Mouse (Mus musculus): ENCODE measurements around the gene Olfr49. TPM values are rescaled to one million over a fixed set of nuclear protein-coding genes. Genes with fewer than 3 reads are reported as not detected.

Gene Olfr49
- under 1 TPM in 1 of 3 experiments, not detected in 2; 0.09 TPM for polyA plus RNA-seq (2017; shearing (Covaris generic))

GRCm38 (mm10) chr14:54284839-54285238 lies at the start of gene Olfr49:
Gene Olfr49, minus strand, starts transcription at chr14:54284939.
- ATAC-seq: no peak

DNA sequence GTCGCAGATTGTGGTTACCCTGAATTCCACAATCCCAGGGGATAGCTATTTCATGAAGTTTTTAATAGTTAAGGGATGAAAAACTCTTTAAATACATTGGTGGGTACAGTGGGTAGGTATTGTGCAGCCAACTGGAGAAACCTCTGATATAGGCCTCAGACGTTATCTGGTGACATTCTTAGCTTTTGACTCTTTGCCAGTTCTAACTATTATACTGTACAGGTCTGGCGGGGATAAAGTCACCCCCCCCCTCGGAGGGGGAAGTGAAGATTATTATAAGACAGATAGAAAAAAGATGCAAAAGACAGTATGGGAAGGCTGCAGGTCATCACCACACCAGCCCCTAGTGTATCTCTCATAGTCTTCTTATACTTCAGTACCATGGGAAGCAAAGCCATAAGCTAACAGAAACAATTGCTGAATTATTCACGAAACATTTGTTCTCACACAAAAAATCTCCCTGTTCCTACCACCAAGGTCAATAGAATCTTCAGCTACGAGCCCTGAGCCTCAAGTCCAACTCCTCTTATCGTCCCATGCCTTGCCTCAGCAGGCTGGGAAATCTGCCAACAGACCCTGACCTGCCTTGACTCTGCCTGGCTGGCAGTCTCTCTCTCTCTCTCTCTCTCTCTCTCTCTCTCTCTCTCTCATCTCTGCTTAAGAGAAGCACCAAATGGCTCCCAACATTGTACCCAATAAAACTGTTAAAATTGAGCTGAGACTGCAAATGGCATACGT lies 48.9 kb upstream of the Olfr49 start:
- ATAC-seq: no peak

DNA sequence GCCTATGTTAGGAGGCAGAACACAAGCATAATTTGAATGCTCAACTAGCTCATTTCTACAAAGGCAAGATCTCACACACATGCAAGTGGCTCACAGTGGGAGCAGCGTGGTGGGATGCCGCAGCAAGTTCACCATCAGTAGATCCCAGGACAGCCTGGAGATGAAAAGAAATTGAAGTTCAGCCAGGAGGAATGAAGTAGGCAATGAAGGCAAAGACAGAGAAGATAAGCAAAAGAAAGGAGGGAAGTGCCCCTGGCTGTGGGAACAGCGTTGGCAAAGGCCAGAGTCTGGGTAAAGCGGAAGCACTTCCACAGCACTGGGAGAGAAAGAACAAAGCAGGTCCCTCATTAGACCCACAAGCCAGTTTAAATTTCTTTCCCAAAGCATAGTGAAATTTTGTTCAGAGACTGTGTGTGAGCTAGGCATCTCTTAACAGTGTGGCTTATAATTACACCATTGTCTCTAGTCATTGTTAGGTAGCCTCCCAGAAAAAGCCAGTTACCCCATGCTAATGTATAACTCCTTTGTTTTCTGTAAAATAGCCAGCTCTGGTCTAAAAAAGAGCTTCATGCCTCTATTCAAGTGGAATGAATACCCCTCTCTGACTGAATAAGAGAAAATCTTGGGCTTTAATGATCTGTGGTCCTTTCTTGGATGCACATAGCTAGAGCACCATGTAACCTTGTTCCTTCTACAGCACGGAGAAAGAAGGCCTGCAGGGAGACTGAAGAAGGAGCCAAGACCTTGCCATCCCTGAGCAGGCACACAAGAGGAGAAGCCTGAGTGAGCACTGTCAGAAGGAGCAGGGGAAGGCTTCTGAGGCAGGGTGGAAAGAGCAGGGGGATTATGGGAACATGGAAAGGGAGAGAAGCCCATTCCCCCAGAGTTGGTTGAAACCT lies 47.7 kb upstream of the Olfr49 start:
- ATAC-seq: no peak

GRCm38 (mm10) chr14:54331178-54331577 lies 46.4 kb upstream of the Olfr49 start:
- ATAC-seq: no peak

- no peak for ATAC-seq
Observed at GRCm38 (mm10) chr14:54329201-54329600, 44.5 kb upstream of the Olfr49 start.

GRCm38 (mm10) chr14:54328548-54328947 lies 43.8 kb upstream of the Olfr49 start:
- no peak for ATAC-seq

DNA sequence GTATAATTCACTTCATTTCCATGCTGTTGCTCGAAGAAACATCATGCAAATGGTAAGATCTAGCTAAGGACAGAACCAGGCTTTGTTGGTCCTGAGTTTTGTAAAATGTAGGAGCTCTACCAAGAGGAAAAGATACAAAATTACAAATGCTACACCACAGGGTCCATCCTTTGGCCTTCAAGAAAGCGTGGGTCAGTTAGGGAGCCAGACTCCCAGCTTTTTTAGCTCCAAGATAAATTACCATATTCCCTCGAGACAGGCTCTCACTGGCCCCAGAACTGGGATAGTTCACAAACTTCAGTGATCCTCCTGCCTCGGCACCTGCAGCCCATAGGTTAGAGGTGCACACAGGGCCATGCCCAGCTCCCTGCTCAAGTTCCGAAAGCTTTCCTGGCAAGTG lies 39.7 kb upstream of the Olfr49 start:
- ATAC-seq: no peak

DNA sequence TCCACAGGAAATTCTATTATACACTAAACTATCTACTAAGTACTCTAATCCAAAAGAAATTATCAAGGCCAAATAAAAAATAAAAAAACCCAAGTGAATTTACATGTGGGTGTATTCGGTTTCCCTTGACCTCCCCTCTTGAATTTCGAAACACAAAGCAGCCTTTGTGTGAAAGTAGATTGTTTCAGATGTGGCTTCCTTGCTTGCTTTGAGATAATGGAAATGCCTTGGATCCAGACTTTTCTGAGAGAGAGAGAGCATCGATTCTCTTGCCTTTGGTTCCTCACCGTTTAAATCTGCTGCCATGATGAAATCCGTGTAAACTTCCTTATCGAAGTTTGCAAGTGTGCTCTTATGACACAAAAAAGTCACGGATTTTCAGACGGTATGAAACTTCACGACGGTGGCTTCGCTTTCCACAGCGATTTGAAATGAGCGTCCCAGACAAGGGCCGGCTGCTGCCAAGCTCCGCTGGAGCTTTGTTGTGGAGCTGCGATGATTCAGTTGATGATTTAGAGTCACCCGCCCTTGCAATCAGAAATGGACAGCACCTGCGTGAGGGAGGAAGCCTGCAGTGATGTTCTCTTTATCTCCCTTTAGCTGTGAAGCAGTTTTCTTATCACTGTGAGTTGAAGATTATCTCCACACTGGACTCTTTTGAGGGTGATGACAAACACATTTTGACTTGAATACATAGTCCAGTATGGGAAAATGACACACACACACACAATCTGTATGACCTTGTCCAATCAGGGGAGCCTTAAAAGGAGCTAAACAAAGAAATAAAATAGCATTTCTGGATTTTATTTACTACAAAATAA lies 37.0 kb upstream of the Olfr49 start:
- ATAC-seq: no peak

DNA sequence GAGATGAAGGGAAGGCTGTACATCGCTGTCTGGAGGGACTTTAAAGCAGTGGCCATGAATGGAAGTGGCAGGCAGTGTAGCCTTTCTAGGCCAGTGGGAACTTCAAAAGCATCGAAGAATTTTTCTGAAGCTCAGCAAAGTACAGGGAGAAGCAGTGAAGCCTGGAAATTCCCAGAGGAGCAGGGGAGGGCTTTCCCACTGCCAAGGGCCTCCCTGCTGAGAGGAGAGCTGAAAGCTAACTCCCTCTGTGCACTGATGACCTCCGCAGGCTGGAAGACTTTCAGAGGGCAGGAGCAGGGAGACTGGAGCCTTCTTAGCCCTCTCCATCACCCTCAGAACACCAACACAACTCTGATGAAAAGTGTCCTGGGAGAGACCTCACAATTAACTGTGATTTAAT lies 27.0 kb upstream of the Olfr49 start:
- no peak for ATAC-seq

DNA sequence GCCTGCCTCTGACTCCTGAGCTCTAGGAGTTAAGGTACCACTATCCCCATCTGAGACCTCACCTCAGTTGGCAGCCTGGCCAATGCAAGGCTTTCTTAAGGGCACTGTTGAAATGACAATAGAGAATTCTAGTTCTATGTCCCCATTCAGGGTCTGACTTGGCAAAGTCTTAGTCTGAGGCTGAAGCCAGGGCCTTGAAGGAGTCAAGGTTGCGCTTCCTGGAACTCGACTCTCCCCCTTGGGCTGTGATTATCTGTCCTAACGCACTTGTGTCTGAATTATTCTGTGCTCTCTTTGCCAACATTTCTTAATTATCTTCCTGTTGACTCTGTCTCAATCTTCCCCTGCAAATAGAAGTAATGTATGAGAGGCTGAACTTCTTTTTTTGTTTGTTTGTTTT lies 15.9 kb upstream of the Olfr49 start:
- no peak for ATAC-seq

- no peak for ATAC-seq
Observed at GRCm38 (mm10) chr14:54300136-54300535, 15.4 kb upstream of the Olfr49 start.

GRCm38 (mm10) chr14:54276446-54276845 lies 8.3 kb downstream of the Olfr49 start:
- no peak for ATAC-seq

GRCm38 (mm10) chr14:54272696-54273095 lies 12.0 kb downstream of the Olfr49 start:
- no peak for ATAC-seq

DNA sequence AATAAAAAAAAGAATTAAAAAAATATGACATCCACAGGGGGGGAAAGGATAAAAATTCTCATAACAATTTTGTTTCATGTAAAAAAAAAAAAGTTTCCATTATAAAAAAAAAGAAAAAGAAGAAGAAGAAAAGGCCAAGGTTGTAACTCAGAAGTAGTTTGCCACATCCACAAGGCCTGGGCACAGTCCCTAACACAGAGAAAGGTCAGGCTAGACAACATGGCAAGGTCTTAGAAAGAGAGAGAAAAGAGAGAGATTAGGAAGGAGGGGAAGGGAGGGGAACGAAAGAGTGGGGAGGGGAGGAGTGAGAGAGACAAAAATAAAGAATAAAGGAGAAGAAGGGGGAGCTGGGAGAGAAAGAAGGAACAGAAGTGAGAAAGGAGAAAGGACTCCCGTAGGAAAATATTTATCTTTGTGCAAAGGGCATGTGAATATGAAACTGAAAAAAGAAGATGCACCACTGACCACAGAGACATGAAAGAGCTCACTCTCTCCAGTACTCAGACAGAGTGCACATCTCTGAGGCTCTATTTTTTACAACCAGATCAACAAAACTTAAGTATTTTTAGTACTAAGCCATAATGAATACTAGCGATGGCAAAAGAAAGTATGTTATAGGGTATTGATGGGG lies 12.6 kb downstream of the Olfr49 start:
- no peak for ATAC-seq

GRCm38 (mm10) chr14:54270413-54270812 lies 14.3 kb downstream of the Olfr49 start:
- ATAC-seq: no peak

GRCm38 (mm10) chr14:54269566-54269965 lies 15.2 kb downstream of the Olfr49 start:
- ATAC-seq: no peak

DNA sequence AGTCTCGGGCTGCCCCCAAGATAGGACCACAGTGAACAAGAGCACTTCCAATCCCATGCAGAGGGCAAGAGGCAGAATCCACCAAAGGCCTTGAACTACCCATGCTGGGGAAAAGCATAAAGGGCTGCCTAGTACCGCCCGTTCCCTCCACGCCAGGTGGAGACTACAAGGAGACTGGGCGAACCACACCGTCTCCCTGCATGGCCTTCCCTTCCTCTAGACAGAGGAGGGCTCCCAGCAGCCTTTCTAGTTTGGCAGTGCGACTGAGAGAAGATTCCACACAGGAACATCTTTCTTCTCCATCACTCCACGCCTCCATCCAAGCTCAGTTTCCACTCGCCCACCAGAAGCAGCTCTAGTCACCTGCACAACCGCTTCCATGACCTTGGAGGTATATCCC lies 16.8 kb downstream of the Olfr49 start:
- ATAC-seq: no peak

- no peak for ATAC-seq
Observed at GRCm38 (mm10) chr14:54265951-54266350, 18.8 kb downstream of the Olfr49 start.

GRCm38 (mm10) chr14:54265093-54265492 lies 19.6 kb downstream of the Olfr49 start:
- no peak for ATAC-seq

DNA sequence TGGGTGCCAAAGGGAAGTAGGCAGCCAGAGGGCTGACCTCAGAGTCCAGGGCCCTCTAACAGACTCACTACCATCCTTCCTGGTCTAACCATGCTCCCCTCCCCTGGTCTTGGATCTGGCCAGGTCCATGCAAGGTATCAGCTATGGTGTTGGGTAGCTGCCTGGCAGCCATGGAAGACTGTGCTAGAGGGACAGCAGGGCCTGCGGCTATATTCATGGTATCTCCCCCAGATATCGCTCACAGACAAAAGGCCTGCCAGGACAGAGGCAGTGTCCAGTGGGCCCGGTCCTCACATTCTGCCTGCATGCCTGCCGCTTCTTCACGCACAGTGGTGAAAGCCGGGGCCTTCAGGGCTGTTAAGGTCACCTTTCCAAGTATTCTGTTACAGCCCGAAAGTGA lies 20.5 kb downstream of the Olfr49 start:
- ATAC-seq: no peak

GRCm38 (mm10) chr14:54263099-54263498 lies 21.6 kb downstream of the Olfr49 start:
- ATAC-seq: no peak

DNA sequence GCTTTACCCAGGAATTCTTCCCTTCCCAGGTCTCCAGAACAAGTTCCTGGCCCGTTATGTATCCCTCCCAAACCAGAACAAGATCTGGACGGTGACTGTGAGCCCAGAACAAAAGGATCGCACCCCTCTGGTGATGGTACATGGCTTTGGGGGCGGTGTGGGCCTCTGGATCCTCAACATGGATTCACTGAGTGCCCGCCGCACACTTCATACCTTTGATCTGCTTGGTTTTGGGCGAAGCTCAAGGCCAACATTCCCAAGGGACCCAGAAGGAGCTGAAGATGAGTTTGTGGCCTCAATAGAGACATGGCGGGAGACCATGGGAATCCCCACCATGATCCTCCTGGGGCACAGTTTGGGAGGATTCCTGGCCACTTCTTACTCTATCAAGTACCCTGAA lies 22.1 kb downstream of the Olfr49 start:
- no peak for ATAC-seq

DNA sequence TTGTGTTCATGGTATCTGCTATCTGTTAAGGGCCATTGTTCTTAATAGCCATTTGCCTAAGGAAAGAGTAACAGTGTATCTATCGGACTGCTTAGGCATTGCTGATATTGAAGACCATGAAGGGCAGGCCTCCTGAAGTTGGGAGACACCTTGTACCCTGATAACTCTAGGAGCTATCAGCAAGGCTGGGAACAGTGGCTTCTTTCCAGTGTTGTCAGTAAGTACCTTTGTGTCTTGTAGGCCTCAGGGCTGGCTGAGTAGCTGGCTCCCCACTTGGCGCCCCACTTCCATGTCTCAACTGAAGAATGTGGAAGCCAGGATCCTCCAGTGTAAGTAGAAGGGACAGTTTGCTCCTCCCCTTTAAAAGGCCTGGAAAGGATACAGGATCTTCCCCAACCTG lies 23.4 kb downstream of the Olfr49 start:
- no peak for ATAC-seq

Data from inflammation-experienced regulatory T-cells, adult 6 months (primary cell).